Mouse (Mus musculus): ENCODE measurements at regions not wholly inside any gene's neighbourhood (a gene's known extent, or its start where the extent isn't known, plus 50 kb on each side); places are given as distances from the start of the nearest gene placed in this dataset.

DNA sequence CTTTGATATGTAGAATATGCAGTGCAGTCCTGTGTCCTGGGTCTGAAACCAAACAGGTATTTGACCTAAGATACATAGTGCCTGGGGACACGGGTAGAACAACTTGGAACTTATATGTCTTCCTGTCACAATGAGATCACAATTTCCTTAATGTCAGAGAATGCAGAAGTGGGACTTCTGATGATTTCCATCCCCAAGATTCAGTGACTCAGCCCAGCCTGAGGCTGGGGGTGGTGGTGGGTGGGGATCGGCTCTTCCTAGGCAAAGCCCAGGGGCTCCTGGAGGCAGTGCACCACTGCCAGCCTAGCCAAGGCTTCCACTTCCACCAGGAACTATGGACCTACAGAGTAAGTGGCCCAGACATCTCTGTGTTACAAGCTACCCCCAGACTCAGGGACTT lies 391.2 kb downstream of the H2al1j start:
- DNase-seq (ENCODE audit: low read depth, low spot score) = no peak

DNA sequence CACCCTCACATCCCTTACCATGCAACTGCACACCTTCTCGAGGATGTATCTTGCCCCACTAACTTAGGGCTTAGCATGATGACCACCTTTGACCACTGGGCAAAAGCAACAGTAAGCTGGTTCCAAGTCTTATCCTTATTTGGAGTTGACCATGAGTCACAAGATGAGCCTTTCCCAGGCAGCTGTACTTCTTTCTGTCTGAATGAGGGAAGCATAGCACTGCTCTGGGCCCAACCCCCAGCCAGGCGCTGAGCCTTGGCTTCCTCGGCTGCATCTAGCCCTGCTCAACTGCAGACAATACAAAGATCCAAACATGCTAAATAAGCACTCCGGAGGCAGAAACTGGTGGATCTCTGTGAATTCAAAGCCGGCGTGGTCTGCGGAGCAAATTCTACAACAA lies 392.9 kb downstream of the H2al1j start:
- DNase-seq (ENCODE audit: low read depth, low spot score) = no peak

DNA sequence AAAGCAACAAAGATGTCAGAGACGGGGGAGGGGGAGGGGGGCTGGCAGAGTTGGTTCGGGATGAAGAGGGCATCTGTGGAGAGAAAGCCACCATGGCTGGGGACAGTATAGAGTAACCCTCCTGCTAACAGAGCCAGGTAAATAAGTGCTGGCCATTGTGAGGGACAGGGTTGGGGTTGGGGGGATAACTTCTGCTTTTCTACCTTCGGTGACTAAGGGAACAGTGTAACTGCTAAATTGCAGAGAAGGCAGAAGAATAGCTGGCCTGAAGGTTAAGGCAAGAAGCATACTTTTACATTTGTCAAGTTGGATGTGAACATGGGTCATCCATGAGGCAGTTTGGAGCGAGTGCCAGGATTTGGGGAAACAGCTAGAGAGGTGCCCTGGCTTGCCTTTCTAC lies 395.1 kb downstream of the H2al1j start:
- DNase-seq (ENCODE audit: low read depth, low spot score) = no peak

DNA sequence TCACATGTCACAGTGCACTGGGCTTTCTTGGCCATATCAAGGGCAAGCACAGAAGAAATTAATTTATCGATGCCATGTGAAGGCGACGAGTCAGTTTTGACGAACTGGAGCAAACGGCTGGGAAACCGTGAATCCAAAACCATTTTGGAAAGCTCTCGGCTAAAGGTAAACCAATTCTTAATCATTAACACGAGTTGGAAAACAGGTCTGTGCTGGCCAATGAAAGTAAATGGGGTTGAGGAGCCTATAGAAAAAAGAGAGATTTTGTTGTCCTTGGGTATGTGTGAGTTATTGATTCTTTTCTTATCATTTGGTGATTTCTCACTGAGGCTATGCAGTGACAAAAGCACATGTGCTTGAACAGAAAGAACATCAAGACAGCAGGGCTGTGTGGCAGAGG lies 397.1 kb downstream of the H2al1j start:
- DNase-seq (ENCODE audit: low read depth, low spot score) = no peak

DNA sequence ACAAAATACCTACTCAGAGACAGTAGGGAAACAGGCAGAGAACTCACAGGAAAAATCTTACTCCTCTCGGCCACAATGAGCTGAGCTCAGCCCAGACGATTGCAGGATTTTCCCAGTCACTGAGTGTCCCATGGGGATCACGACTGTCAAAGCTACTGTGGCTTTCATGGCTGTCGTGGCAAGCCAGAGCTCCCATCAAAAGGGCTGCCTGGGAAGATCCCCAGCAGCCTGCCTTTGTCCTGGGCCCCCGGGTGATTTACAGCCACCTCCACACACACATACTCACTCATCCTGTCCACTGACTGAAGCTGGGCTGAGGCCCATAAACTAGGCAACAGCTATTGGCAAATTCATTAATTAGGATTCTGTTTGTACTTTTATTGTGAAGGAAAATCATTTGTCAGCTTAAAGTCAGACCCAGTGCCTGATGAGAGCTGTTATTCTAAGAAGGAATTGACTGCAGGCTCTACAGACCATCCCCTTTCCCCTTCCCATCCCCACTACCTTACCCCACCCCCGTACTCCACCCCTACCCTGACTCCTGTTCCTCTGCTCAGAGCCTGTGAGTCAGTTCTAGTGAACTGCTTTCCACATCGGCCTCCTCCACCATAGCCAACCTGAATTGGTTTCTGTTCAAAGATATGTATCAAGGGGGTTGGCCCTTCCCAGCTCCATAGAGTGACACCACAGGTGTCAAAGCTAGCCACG lies 399.1 kb downstream of the H2al1j start:
- DNase-seq (ENCODE audit: low read depth, low spot score) = no peak

DNA sequence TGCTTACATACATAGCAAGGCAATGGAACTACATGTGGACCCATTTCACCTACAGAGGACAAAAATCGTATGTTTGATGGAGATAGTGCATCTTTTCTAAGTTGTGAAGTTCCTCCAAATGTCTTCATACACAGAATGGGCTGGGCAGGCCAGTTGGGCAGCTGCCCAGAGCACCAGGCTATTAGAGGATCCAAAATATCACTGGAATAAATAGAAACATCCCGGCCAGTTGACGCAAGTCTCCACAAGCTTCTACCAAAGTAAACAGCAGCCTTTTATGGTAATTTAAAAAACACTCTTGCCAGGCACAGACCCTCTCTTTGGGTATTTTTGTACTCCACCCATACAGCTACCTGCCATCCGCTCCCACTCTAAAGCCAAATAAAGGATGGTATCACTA lies 400.9 kb downstream of the H2al1j start:
- no peak for DNase-seq (ENCODE audit: low read depth, low spot score)

DNA sequence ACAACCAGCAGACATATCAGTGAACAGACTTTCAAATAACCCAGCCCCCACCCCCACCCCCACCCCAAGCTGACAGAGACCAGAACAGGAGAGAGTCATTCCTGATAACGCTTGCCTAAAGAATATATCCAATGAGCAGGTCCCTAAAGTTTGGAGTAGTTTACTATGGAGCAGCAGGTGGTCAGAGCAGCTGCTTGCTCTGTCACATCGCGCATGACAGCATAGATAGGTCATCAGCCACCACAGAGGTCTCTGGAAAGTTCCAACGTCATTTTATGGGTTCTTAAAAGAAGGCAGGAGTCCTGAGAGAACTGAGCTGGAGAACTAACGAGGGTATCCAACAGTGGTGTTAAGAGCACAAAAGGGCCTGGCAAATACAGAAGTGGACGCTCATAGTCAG lies 402.4 kb downstream of the H2al1j start:
- no peak for DNase-seq (ENCODE audit: low read depth, low spot score)

DNA sequence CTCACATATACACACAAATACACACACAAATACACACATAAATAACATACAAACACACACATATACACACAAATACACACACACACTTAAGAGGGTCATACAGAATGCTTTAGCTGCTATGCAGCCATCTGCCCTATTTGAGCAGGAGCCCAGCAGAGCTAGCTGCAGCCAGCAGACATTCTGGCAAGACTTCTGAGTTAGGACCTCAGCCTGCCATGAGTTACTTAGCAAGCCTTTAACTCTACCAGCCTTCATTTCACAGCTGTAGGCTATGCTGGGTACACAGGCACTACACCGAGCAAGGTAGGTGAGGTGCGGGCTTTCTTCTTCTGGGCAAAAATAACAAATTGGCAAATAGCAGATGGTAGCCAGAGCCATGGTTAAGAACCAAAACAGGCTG lies 404.7 kb downstream of the H2al1j start:
- DNase-seq (ENCODE audit: low read depth, low spot score) = no peak

DNA sequence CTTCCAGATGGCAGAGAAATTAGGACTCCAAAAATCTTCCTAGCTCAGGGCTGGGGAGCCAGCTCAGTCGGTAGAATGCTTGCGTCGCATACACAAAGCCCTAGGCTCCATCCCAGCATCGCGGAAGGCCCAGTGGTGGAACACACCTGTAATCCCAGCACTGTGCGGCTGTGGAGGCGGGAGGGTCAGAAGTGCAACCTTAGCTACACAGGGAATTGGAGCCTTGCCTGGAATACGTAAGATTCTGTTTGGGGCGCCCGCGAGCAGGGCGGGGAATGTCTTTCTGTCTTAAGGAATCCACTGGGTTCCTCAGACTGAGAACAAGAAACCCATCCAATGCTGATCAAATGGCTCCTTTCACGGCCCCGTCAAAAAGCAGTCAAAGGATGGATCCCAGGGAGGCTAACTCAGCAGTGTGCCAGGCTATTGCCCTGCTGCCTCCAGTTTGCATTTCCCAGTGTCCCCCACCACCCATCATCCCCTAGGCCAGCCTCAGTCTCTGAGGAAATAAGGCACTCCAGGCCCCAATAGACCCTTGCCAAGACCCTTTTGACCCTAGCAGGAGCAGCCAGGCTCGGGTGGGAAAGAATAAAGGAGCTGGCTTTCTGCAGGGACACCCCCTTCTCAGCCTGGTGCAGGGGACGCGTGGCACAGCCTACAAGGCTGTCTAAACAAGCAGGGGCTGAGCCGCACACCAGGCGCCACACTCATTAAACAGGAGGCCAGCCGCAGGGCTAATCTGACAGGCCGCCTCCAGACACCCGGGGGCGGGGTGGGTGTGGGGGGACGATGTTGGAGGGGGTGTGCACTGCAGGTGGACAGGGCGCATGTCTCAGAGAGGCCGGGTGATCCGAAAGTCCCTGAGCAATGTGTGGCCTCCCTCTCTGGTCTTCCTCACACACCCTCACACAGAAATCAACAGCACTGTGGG lies 407.1 kb downstream of the H2al1j start:
- no peak for DNase-seq (ENCODE audit: low read depth, low spot score)

DNA sequence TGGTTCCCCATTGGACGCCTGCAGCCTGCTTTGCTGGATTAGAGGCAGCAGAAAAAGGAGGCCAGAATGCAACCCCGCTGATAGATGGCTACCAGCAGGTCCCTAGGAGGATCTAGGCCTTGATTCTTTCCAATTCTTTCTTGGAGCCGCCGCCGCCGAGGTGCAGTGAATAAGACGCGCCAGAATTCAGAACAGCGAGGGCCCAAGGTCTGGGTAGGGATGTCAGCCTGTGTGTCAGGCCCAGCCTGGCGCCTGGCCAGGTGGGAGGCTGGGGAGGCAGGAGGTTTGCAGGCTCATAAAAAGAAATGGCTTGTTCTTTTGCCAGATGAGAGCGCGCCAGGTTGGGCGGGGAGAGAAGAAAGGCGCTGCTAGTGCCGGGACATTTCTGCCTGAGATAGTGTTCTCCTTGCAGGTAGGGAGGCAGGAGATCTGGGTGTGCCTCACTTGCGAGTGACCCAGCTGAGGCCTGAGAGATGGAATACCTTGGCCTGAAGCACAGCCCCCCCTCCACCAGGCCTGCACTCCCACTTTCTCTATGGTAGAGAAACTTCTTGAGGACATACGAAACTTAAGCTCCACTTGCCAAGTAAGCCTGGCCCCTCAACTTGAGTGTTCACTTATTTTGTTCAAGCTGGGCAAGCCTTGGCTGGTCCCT lies 408.0 kb downstream of the H2al1j start:
- no peak for DNase-seq (ENCODE audit: low read depth, low spot score)

DNA sequence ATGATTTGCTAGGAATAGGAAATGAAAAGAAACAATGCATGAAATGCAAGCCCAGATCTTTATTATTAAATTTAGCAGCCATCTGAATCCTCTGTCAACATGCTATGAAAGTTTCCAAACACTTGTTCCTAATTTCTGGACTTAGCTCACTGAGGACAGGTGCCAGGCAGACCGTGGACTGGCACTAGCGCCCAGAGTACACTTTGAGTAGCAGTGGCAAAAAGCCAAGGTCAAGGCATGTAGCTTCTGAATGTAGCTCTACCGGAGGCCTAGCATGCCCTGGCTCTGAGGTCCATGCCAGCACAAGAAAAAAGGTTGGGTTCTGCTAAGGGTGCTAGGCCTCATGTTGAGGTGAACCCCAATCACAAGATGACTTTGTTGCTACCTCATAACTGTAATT lies 408.9 kb downstream of the H2al1j start:
- no peak for DNase-seq (ENCODE audit: low read depth, low spot score)

DNA sequence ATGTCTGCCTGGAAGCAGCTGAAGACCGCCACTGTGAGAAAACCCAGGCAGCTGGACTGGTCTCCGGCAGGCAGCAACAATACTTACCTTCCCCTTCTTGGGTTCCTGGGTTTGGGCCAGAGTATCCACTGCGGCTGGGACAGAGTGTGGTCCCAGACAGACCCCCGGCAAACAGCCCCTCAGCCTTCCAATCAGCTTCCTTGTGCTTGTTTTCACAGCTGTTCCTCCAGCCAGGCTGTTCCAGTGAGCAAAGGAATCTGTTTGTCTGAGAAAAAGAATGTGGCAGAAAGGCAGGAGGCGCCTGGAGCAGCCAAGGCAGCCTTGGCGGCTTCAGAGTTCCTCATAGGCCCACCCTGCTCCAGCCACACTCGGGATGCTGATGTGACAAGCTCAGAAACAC lies 411.9 kb downstream of the H2al1j start:
- DNase-seq (ENCODE audit: low read depth, low spot score) = no peak

DNA sequence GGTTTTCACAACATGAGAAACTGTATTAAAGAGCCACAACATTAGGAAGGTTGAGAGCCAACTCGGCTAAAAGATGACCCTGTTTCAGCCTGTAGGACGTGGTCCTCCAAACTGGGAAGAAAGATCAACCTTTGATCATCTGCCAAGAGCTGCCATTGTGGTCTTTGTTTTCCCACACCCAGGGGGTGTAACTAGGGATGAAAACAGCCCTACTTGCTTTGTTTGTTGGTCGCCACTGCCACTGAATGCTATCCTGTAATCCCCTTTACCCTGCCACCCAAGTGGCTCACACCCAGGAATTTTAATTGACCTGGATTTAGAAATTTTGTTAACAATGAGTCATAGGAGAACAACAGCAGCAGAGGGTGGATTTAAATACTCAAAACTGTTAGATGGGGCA lies 414.2 kb downstream of the Bcor start:
- no peak for DNase-seq (ENCODE audit: low read depth, low spot score)

DNA sequence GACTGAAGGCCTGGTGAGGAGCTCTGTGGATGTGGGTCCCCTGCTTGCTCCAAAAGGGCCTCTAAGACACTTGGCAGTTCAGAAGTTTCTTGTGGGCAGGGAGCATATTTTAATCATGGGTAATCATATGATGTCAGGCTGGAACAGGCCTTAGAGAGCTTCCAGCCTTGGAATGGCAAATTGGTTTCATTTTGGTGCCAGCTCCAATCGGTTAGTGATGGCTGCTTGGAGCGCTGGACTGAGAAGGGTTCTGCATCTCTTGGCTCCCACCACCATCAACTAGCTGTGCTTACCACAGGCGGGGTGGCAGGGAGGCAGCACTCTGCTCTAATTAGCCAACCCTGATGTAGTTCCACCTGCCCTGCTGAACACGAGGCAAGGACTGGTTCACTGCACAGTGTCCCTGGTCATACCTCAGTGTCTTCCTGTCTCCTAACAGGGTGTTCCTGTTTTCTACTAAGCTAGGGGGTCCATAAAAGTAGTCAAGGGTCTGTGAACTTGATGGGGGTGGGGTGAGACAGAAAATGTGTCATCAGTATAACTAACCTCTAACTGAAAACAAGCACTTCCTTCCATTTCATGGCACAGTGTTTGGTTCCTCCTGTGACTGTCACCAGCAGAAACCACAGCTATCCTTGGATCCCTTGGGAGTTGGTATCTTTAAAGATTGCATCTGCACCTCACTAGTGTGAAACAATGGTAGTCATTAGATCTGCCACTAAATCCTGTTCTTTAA lies 412.6 kb downstream of the Bcor start:
- no peak for DNase-seq (ENCODE audit: low read depth, low spot score)

DNA sequence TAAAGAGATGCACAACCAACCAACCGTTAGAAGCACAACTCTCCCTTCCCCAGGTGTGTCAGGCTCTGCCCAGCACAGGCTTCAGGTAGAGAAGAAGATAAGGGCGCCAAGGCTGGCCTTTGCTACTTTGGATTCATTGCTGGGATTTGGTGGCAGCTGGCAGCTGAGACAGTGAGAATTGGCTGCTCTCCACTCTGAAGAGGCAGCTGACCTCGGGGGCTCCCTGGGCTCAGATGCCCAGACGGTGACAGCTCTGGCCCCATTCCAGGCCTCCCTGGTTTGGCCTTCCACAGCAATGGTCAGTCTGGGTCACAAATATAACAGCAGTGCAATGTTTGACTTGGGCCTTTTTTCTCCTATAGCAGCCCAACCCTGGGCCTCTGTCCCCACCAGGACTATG lies 411.9 kb downstream of the Bcor start:
- no peak for DNase-seq (ENCODE audit: low read depth, low spot score)

DNA sequence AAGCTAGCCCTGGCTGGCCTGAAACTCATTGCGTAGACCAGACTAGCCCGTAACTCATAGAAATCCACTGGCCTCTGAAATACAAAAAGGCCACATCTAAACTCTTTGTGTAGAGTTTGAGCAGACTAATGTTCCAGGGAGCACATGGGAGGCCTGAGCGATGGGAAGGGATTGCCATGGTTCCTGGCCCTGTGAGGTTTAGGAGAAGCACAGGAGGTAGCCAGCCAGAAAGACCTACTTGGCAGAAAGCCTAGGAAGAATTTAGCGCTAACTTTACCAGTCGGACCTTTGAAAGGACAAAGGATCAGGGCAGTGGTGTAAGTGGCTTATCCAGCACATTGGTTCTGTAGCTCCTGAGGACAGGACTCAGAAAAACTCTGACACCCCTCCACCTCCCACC lies 407.6 kb downstream of the Bcor start:
- DNase-seq (ENCODE audit: low read depth, low spot score) = no peak

DNA sequence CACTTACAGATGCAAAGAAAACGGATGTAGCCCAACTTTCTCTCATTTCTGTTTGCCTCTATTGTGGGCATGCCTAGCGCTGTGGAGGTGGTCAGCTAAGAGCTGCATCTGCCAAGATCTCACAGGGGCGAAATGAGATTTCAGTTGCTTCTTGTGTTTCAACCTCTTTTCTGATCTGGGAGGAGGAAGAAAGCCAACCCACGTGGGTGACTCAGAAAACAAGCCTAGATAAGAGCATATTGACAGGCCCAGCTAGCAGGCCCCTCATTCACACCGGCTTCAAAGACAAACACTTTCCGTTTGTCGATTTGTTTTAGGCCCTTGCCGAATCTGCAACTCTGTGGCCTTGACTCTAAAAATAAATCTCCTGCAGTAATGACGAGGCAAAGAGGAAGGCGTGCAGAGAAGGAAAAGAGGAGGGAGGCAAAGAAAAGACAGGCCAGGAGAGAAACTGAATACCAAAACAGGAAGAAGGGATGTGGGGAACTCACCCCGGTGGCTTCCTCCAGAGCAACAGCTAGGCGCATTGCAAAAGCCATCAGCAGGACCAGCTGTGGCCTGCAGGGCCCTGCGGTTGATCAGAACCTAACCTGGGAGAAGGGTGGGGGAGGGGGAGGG lies 407.1 kb downstream of the Bcor start:
- peak; percentile 33 for DNase-seq (ENCODE audit: low read depth, low spot score)

DNA sequence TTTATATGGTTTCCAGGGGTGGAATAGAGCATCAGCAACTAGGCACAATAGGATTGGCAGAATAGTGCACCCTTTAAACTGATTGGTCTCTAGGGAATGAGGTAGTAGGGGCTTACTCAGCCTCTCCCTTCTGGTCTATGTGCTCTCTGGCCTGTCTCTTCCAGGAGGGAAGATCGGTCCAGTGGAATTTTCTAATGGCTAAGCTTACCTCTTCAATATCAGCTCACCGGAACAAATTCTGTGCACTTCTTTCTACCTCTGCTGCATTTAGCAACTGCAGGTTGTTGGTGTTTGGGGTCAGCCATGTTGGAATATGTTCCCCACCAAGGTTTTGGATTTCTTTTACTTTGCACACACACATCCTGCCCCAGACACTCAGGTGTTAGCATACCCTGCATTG lies 405.1 kb downstream of the Bcor start:
- no peak for DNase-seq (ENCODE audit: low read depth, low spot score)

DNA sequence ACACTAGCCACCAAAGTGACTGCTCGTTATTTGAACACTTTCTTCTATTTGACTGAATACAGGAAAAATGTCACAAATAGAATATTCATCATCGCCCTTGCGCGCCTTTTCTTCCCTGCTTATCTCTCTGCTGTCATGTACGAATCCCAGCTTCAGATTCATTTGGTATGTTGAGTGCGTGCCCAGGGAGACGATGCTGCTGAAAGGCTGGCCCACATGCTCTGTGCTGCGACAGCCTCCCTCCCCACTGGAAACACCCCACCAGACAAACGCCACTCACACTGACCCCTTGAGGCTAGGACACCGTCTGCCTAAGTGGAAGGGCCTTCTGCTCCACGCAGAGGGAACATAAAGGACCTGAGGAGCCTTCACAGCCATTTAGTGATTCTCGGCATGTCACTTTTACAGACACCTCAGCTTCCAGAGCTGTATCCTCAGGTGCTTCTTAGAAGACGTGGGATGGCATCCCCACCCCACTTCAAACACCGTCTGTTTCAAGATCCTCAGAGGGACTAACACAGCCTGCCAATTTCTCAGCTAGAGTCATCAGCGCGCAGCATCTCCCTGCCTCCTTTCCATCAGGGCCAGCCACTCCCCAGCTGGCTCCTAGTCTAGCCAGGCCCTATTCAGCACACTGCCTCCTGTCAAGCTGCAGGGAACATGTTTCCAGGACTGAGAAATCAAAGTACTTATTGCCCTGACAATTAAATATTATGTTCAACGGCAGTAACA lies 396.6 kb downstream of the Bcor start:
- no peak for DNase-seq (ENCODE audit: low read depth, low spot score)

DNA sequence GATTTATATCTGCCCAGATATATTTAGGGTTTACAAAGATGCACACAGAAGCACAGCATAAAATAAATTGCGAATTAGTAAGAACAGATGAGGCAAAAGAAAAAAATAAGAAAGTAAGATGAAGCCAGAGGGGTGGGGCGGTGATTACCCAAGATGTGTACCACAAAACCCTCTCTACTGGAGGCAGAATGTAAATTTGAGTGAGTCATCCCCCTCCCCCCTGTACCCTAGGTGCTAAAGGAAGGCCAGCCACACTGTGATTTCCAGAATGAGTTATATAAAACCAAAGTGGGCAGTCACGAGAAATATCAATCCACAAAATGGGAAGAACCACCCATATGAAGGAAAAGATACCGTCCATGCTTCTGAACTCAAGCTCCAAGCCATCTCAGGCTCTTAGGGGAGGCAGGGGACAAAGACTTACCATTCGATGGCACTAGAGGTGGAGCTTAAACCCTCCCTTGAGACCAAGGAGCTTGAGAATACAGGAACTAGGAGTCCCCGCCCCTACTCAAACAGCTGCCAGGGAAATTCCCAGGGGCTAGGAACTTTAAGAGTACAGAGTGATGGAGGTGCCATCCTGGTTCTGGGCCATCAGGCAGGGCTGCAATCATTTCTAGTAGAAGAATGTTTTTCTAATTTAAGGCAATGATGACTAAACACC lies 383.8 kb downstream of the Bcor start:
- DNase-seq (ENCODE audit: low read depth, low spot score) = peak; percentile 39
